Comparison of ENCODE assay signal across 9 mouse cellular contexts in genomic region chr10:84531576-84531975, GRCm38 (mm10). TPM values are rescaled to one million over a fixed set of nuclear protein-coding genes. Genes with fewer than 3 reads are reported as not detected.
DNase-seq lines count a peak whose midpoint lies in the region; ATAC-seq and TF ChIP-seq lines count a peak whose summit lies in the region.
"Had no signal": no experiment of that assay in that cellular context is flagged by ENCODE, and none has a peak within 500 bp of the region (broad histone marks: within the 10 kb centered on the region; RNA-seq: fewer than 3 reads in every experiment).

No protein-coding gene starts in this region.

- no peaks in the 10 kb centered on the region for H3K36me3 ChIP-seq in liver, adult 2 months (ENCODE audit: control insufficient read depth, insufficient read depth, low read length)
- H3K36me3 ChIP-seq in forebrain, embryonic 11.5 days (ENCODE audit: control insufficient read depth, insufficient read depth, low read length) = peaks cover 12% of the 10 kb centered on the region
- H3K36me3 ChIP-seq in limb, embryonic 12.5 days = peaks cover 47% of the 10 kb centered on the region
- peaks cover 11% of the 10 kb centered on the region for H3K36me3 ChIP-seq in neural tube, embryonic 14.5 days (ENCODE audit: control insufficient read depth, insufficient read depth, low read length)

- no peak for DNase-seq in liver, adult 2 months (ENCODE audit: extremely low read depth, low read depth, low spot score)
- no peak for DNase-seq in liver
- peak; percentile 48 for DNase-seq in forebrain, embryonic 11.5 days (ENCODE audit: low spot score)
- no peak for DNase-seq in spleen, postnatal 36 days (ENCODE audit: low spot score in 2 of 2)
- no peak for DNase-seq in retina, embryonic 14.5 days (ENCODE audit: low spot score)
- no peak for DNase-seq in T-cell, adult 2 months (ENCODE audit: low spot score)
- DNase-seq: layer of hippocampus, postnatal 36 days had no signal

- no peak overlapping the region for H3K4me3 ChIP-seq in liver, adult 2 months (ENCODE audit: insufficient read depth, low read depth, low read length)
- H3K4me3 ChIP-seq in forebrain, embryonic 11.5 days (ENCODE audit: low read depth, low read length) = no peak overlapping the region; the same call in 1 of the 2 replicates
- H3K4me3 ChIP-seq in limb, embryonic 12.5 days (replicated peaks) = peak overlapping the region; percentile 96
- H3K4me3 ChIP-seq in neural tube, embryonic 14.5 days (ENCODE audit: low read depth, low read length) = peak overlapping the region; percentile 1; the same call in 1 of the 2 replicates

- H3K27ac ChIP-seq in liver, adult 2 months (replicated peaks; ENCODE audit: insufficient read depth, low read depth, low read length) = peak overlapping the region; percentile 38; the same call in 1 of the 2 replicates
- H3K27ac ChIP-seq in forebrain, embryonic 11.5 days (ENCODE audit: low read depth, low read length) = no peak overlapping the region
- no peak overlapping the region for H3K27ac ChIP-seq in limb, embryonic 12.5 days
- H3K27ac ChIP-seq in neural tube, embryonic 14.5 days (ENCODE audit: low read depth, low read length) = no peak overlapping the region

- no peaks in the 10 kb centered on the region; the same call in 1 of the 2 replicates for H3K79me2 ChIP-seq in liver, adult 2 months (ENCODE audit: control insufficient read depth, insufficient read depth, low read length)

- H3K4me1 ChIP-seq in liver, adult 2 months (ENCODE audit: control insufficient read depth, insufficient read depth, low read length) = no peaks in the 10 kb centered on the region
- H3K4me1 ChIP-seq in forebrain, embryonic 11.5 days (replicated peaks; ENCODE audit: control insufficient read depth, insufficient read depth, low read length) = peaks cover 21% of the 10 kb centered on the region; the same call in 1 of the 2 replicates
- peaks cover 40% of the 10 kb centered on the region for H3K4me1 ChIP-seq in limb, embryonic 12.5 days (replicated peaks)
- peaks cover 31% of the 10 kb centered on the region for H3K4me1 ChIP-seq in neural tube, embryonic 14.5 days (ENCODE audit: control insufficient read depth, insufficient read depth, low read length)

- WGBS in liver, adult 2 months = 91% methylated on average over 4 of the region's 4 CpGs
- 77% methylated on average over 4 of the region's 4 CpGs for WGBS in forebrain, embryonic 11.5 days
- 79% methylated on average over 4 of the region's 4 CpGs for WGBS in limb, embryonic 12.5 days
- WGBS in neural tube, embryonic 14.5 days = 75% methylated on average over 4 of the region's 4 CpGs

- peak overlapping the region; percentile 85 for H3K4me2 ChIP-seq in forebrain, embryonic 11.5 days (ENCODE audit: low read depth, low read length, severe bottlenecking)
- peak overlapping the region; percentile 77 for H3K4me2 ChIP-seq in limb, embryonic 12.5 days
- peak overlapping the region; percentile 77 for H3K4me2 ChIP-seq in neural tube, embryonic 14.5 days (ENCODE audit: low read depth, low read length)

- H3K9me3 ChIP-seq in forebrain, embryonic 11.5 days (ENCODE audit: control insufficient read depth, low read length) = no peaks in the 10 kb centered on the region
- no peaks in the 10 kb centered on the region for H3K9me3 ChIP-seq in limb, embryonic 12.5 days
- no peaks in the 10 kb centered on the region for H3K9me3 ChIP-seq in neural tube, embryonic 14.5 days (ENCODE audit: control insufficient read depth, low read length)

- ATAC-seq in forebrain, embryonic 11.5 days (replicated peaks; ENCODE audit: low FRiP score) = no peak
- ATAC-seq in limb, embryonic 12.5 days (ENCODE audit: insufficient number of reproducible peaks, insufficient read depth, low FRiP score, low TSS enrichment, low read depth) = no peak
- ATAC-seq in neural tube, embryonic 14.5 days (ENCODE audit: low read depth) = no peak

- no peak for TF ChIP-seq POLR2A in liver, adult 2 months (IDR thresholded peaks at IDR 0.05; ENCODE audit: extremely low read depth, insufficient read depth, low read length)

- H3K27me3 ChIP-seq in liver, adult 2 months (ENCODE audit: control insufficient read depth, insufficient read depth, low read length) = peaks cover 9% of the 10 kb centered on the region
- no peaks in the 10 kb centered on the region for H3K27me3 ChIP-seq in forebrain, embryonic 11.5 days (ENCODE audit: control insufficient read depth, insufficient read depth, low read length)
- H3K27me3 ChIP-seq in limb, embryonic 12.5 days = no peaks in the 10 kb centered on the region
- H3K27me3 ChIP-seq in neural tube, embryonic 14.5 days (ENCODE audit: control insufficient read depth, insufficient read depth, low read length) = no peaks in the 10 kb centered on the region

- TF ChIP-seq CTCF in liver, adult 2 months (IDR thresholded peaks at IDR 0.05; ENCODE audit: low read depth, low read length) = no peak

- no peak overlapping the region for H3K9ac ChIP-seq in liver, adult 2 months (ENCODE audit: low read depth, low read length)
- no peak overlapping the region for H3K9ac ChIP-seq in forebrain, embryonic 11.5 days (ENCODE audit: low read length)
- peak overlapping the region; percentile 98; the same call in 1 of the 2 replicates for H3K9ac ChIP-seq in limb, embryonic 12.5 days (replicated peaks)
- no peak overlapping the region; the same call in 1 of the 2 replicates for H3K9ac ChIP-seq in neural tube, embryonic 14.5 days (replicated peaks; ENCODE audit: low read depth, low read length)

RNA-seq across cellular contexts. Expression of gene Ckap4, which starts 2.3 kb away (rescaled TPM):
- 0.83 and 1.5 TPM in 2 replicates for total RNA-seq in liver, adult 2 months (2014; rRNA removed)
- 1.5 TPM in 2 replicates for polyA plus RNA-seq in liver, adult 2 months (2012; rRNA removed)
- 68.0 and 77.4 TPM in 2 replicates for polyA plus RNA-seq in forebrain, embryonic 11.5 days (2014; fragmentation: Nextera tagmentation; extraction: Ambion mirVana)
- polyA plus RNA-seq in limb, embryonic 12.5 days (2016; fragmentation: Nextera tagmentation; extraction: Ambion mirVana) = 102 and 106 TPM in 2 replicates
- polyA plus RNA-seq in neural tube, embryonic 14.5 days (2014; fragmentation: Nextera tagmentation; extraction: Ambion mirVana) = 60.8 and 75.4 TPM in 2 replicates

RNA-seq across cellular contexts. Expression of gene Tcp11l2, which starts 44.9 kb away (rescaled TPM):
- 30.8 and 36.5 TPM in 2 replicates for total RNA-seq in liver, adult 2 months (2014; rRNA removed)
- 20.6 and 21.6 TPM in 2 replicates for polyA plus RNA-seq in liver, adult 2 months (2012; rRNA removed)
- 4.9 and 5.1 TPM in 2 replicates for polyA plus RNA-seq in forebrain, embryonic 11.5 days (2014; fragmentation: Nextera tagmentation; extraction: Ambion mirVana)
- polyA plus RNA-seq in limb, embryonic 12.5 days (2016; fragmentation: Nextera tagmentation; extraction: Ambion mirVana) = 15.0 and 15.4 TPM in 2 replicates
- 33.8 and 34.0 TPM in 2 replicates for polyA plus RNA-seq in neural tube, embryonic 14.5 days (2014; fragmentation: Nextera tagmentation; extraction: Ambion mirVana)

Comparison
In these comparisons a context has a peak if more than half of its experiments do, and no peak if none do; other contexts are left out.
1. H3K4me3 ChIP-seq: peak in limb, embryonic 12.5 days (single experiment) and neural tube, embryonic 14.5 days (single experiment); none in liver, adult 2 months (single experiment) and forebrain, embryonic 11.5 days (single experiment).
2. RNA of gene Ckap4, which starts 2.3 kb away (polyA plus RNA-seq): 102 to 106 TPM in limb, embryonic 12.5 days, 68.0 to 77.4 TPM in forebrain, embryonic 11.5 days and 60.8 to 75.4 TPM in neural tube, embryonic 14.5 days; 1.5 TPM in liver, adult 2 months; every median in the first group is over 10 times any median in the second.
3. Peak in every context shown above with its lines, with median percentiles within 50 percentile points of each other: H3K4me2 ChIP-seq.